Mouse (Mus musculus) limb, embryonic 13.5 days (tissue): ENCODE measurements around the gene Mastl. TPM values are rescaled to one million over a fixed set of nuclear protein-coding genes. Genes with fewer than 3 reads are reported as not detected.
A peak's percentile ranks its signal among the peaks of the same experiment; 100 is the strongest.

Experiments
- ATAC-seq: fragments of 200-750 bp; cut with Nextera tagmentation; 2 replicates; pipeline ENCODE4 v1.8.0; 2017; ENCODE audit warnings: low read depth, moderate number of reproducible peaks, moderate TSS enrichment; ENCODE audit not compliant: low FRiP score
- H3K27ac ChIP-seq: fragments of 300-500 bp; sonication (generic); 2 replicates; pipeline ENCODE4 v1.5.1; 2015; ENCODE audit warnings: inconsistent platforms, mild to moderate bottlenecking, moderate library complexity
- H3K27me3 ChIP-seq: fragments of 300-500 bp; sonication (generic); 2 replicates; pipeline ENCODE4 v1.6.1; 2015; ENCODE audit warnings: mild to moderate bottlenecking, inconsistent platforms
- H3K36me3 ChIP-seq: fragments of 300-500 bp; sonication (generic); 2 replicates; pipeline ENCODE4 v1.6.1; 2015; ENCODE audit warnings: inconsistent platforms, mild to moderate bottlenecking, moderate library complexity
- H3K4me1 ChIP-seq: fragments of 300-500 bp; sonication (generic); 2 replicates; pipeline ENCODE4 v1.6.1; 2015; ENCODE audit warnings: inconsistent platforms
- H3K4me2 ChIP-seq: fragments of 300-500 bp; sonication (generic); replicated peaks from 2 replicates; pipeline ENCODE4 v1.6.1; 2015; ENCODE audit warnings: inconsistent platforms, mild to moderate bottlenecking, moderate library complexity
- H3K4me3 ChIP-seq: fragments of 300-500 bp; sonication (generic); 2 replicates; pipeline ENCODE4 v1.5.1; 2015; ENCODE audit warnings: moderate library complexity, mild to moderate bottlenecking, inconsistent platforms
- H3K9ac ChIP-seq: fragments of 300-500 bp; sonication (generic); 2 replicates; pipeline ENCODE4 v1.6.1; 2015; ENCODE audit warnings: mild to moderate bottlenecking, inconsistent platforms
- H3K9me3 ChIP-seq: fragments of 300-500 bp; sonication (generic); 2 replicates; pipeline ENCODE4 v1.6.1; 2016; ENCODE audit warnings: inconsistent platforms
- WGBS: fragments of 180-500 bp; shearing (Covaris S2); methylation state at CpG from one replicate; pipeline ENCODE4 v1.1.7; 2015; 5-methylcytosine and 5-hydroxymethylcytosine counted together
- polyA plus RNA-seq: library from polyadenylated mRNA; unstranded; fragments of >200 nt; fragmentation: Nextera tagmentation; extraction: Ambion mirVana; gene quantifications from 2 replicates; pipeline ENCODE4 v1.2.1, GENCODE M21; 2015

Mastl gene
- polyA plus RNA-seq, result 8.0 and 10.0 TPM in 2 replicates

DNA sequence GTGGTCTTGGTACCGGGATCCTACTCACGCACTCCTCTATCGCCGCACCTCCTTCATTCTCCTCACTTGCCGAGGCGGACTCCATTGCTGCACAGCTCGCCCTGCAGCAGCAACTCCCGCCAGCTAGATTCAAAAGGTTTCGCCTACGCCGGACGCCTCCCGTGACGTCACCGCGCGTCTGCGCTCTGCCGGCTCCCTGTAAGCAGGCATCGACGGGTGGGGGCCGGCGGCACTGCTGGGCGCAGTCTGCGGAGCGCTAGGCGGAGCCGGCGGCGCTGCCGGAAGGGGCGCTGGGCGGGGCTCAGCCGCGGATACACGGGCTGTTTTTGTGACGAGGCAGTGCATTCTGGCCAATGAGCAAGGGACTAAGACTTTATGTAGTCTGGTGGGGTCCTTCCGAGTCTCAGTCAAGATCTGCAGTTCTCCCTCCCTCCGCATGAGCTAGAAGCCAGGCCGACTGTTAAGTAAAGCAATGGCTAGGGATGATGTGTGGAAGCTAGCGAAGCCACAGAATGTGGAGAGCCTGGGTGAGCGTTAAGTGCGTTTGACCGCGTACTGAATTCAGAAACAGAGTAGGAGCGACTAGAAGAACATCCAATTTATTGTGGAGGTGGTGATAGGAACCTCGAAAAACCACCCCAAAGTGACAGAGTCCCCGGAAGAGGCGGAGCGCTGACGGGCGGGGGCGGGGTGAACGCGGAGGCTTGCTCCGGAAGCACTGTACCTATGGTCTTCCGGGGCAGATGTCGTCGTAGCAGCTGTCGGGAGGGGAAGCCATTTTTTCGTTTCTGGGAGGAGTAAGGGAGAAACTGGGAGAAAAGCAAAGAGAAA lies at the start of gene Mastl, which contains the start of gene Yme1l1:
Mastl (minus strand) TSS at position 248 of the 831 bp plus-strand sequence.
Yme1l1 (plus strand) TSS at position 593 of the 831 bp plus-strand sequence.
- ATAC-seq, result peak; percentile 98

DNA sequence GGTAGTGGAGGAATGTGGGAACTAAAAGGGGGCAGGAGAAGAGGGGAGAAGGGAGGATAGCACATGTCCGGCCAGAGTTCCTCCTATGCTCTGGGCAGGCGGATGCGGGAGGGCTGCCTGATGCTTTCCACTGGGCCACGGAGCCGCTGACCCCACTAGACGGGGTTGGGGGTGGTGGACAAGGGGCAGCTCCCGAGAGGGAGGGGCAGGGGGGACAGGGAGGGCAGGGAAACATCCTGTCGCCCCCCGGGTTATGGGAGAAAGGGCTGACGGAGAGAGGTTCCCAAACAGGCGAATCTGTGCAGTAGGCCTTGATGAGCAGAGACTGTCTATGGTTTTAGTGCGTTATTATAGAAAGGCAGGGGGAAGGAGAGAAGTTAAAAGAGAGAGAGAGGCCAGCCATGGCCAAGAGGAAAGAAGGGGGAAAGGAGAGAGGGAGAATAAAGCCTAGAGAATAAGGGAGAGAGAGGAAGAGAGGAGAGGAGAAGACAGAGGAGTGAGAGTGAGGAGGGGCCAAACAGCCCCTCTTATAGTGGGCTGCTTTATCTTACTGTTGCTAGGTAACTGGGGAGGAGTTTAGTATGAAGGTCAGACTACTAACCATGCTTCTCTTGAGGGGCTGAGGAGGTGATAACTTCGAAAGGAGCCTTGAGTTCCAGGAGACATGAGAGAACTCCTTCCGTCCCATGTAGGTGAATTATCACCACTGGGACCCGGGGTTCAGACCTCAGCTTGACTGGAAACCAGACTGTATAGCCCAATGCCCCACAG lies 47.3 kb upstream of the Mastl start:
- Histone ChIP-seq H3K4me1 (no peaks in the 10 kb centered on the region), H3K36me3 (peaks cover 22% of the 10 kb centered on the region), H3K27ac (no peak overlapping the region), H3K9ac (no peak overlapping the region), H3K9me3 (no peaks in the 10 kb centered on the region), H3K27me3 (no peaks in the 10 kb centered on the region), H3K4me3 (no peak overlapping the region), H3K4me2 (no peak overlapping the region)
- no peak for ATAC-seq
- WGBS, result 63% methylated on average over 15 of the region's 15 CpGs

More for the DNA sequence above, at the start of gene Mastl, which contains the start of gene Yme1l1:
- WGBS, result under 1% methylated on average over 61 of the region's 61 CpGs
- H3K27ac ChIP-seq, result peak within 1 kb of the TSS; percentile 98
- peaks cover 28% of the 10 kb centered on the region for H3K4me1 ChIP-seq
- H3K36me3 ChIP-seq, result peaks cover 6% of the 10 kb centered on the region
- H3K4me2 ChIP-seq, result peak within 1 kb of the TSS; percentile 88
- peak within 1 kb of the TSS; percentile 79 for H3K9ac ChIP-seq
- peak within 1 kb of the TSS; percentile 80 for H3K4me3 ChIP-seq
- no peaks in the 10 kb centered on the region for H3K27me3 ChIP-seq
- H3K9me3 ChIP-seq, result no peaks in the 10 kb centered on the region

DNA sequence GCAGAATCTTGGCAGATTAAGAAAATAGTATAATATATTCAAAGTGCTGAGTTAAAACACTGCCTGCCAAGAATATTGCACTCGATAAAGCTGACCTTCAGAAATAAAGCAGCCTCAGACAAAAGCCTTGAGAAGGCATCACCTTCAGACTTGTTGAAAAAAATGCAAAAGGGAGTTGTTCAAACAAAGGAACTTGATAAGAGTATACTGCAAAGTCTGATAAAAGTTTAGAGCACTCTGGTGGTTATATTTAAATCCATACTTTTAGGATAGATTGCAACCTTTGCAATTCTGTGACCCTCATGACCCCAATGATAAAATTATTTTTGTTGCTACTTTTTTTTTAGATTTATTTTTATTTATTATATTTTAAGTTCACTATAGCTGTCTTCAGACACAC lies 45.2 kb upstream of the Mastl start:
- 93% methylated on average over 1 of the region's 1 CpGs for WGBS
- Histone ChIP-seq H3K9me3 (no peaks in the 10 kb centered on the region), H3K36me3 (peaks cover 29% of the 10 kb centered on the region), H3K4me3 (no peak overlapping the region), H3K4me2 (no peak overlapping the region), H3K27me3 (no peaks in the 10 kb centered on the region), H3K9ac (no peak overlapping the region), H3K4me1 (no peaks in the 10 kb centered on the region), H3K27ac (no peak overlapping the region)
- no peak for ATAC-seq

DNA sequence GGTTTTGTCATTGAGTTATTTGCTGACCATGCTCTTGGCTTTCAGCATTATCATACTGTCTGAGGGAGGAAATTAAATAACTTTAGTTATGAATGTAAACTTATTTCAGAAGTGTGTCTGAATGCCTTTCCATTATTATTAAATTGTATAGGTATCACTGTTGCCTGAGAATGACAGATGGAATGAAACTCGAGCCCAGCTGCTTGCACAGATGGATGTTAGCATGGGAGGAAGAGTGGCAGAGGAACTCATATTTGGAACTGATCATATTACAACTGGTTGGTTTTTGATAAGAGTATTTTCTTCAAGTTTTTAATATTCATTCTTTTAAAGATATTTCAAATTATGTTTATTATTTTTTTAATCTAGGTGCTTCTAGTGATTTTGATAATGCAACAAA lies 38.5 kb upstream of the Mastl start:
- Histone ChIP-seq H3K9ac (no peak overlapping the region), H3K4me1 (no peaks in the 10 kb centered on the region), H3K4me3 (no peak overlapping the region), H3K9me3 (no peaks in the 10 kb centered on the region), H3K4me2 (no peak overlapping the region), H3K36me3 (peaks cover 65% of the 10 kb centered on the region), H3K27ac (no peak overlapping the region), H3K27me3 (no peaks in the 10 kb centered on the region)
- no peak for ATAC-seq
- WGBS, result 88% methylated on average over 1 of the region's 1 CpGs

DNA sequence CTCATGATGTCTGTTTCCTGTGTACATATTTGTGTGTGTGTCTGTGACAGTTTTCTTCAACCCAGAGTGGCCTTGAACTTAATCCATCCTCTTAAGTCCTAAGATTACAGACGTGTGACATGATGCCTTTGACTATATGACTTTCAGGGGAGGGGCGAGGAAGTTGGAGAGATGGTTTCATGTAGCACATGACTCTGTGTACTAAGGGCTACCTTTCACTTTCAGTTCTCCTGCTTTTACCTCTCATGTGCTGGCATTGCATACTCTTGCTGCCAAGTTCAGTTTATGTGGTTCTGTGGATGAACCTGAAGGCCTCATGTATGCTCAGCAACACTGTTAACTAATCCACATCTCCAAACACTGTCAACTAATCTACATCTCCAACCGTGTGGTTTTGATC lies 16.5 kb upstream of the Mastl start:
- H3K4me1 ChIP-seq, result no peaks in the 10 kb centered on the region
- H3K27me3 ChIP-seq, result no peaks in the 10 kb centered on the region
- H3K36me3 ChIP-seq, result peaks cover 74% of the 10 kb centered on the region
- H3K4me2 ChIP-seq, result no peak overlapping the region
- H3K27ac ChIP-seq, result no peak overlapping the region
- no peak overlapping the region for H3K9ac ChIP-seq
- ATAC-seq, result no peak
- H3K4me3 ChIP-seq, result no peak overlapping the region
- 87% methylated on average over 3 of the region's 3 CpGs for WGBS
- no peaks in the 10 kb centered on the region for H3K9me3 ChIP-seq

DNA sequence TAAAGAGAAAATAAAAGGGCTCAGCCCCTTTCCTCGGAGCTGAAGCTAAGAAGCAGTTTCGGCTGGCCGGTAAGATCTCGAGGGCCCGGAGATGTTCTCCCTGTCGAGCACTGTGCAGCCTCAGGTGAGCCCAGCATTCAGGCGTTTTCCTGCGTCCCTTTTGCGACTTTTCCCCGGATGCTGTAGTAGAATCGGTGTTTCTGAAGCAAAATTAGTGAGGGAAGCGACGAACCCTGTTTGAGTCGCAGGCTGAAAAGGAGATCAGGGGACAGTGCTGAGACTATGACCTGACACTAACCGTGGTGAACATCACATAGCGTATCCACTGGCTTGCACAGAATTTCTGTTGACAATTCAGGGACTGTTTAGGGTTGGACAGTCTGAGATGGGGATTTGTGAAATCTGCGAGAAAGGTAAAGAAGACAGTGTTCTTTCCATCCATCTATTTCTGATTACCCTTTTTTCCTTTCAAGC lies 821 bp upstream of the Mastl start:
- Histone ChIP-seq H3K27ac (peak overlapping the region; percentile 98), H3K36me3 (peaks cover 12% of the 10 kb centered on the region), H3K9me3 (no peaks in the 10 kb centered on the region), H3K27me3 (no peaks in the 10 kb centered on the region), H3K4me3 (peak overlapping the region; percentile 80), H3K4me2 (peak overlapping the region; percentile 88), H3K4me1 (peaks cover 28% of the 10 kb centered on the region), H3K9ac (peak overlapping the region; percentile 79)
- WGBS, result under 1% methylated on average over 17 of the region's 17 CpGs
- peak; percentile 16 for ATAC-seq

DNA sequence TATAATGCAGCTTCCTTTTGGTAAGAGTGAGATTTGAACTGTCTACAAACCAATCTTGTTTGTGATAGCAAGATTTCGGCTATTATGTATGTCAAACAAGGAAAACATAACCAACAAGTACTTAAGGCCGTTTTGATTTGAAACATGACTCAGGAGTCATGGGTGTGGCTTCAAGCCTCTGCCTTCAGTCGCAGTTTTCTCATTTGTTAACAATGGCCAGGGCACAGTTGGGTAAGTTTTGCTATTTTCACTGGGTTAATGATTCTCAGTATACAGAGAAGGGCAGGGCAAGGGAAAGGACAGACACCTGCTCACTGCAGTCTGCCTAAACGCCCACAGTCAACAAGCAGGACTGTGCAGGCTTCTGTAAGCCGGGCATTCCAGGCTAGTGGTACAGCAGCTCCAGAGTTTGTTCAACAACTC lies 614 bp downstream of the Mastl start:
- peaks cover 28% of the 10 kb centered on the region for H3K4me1 ChIP-seq

DNA sequence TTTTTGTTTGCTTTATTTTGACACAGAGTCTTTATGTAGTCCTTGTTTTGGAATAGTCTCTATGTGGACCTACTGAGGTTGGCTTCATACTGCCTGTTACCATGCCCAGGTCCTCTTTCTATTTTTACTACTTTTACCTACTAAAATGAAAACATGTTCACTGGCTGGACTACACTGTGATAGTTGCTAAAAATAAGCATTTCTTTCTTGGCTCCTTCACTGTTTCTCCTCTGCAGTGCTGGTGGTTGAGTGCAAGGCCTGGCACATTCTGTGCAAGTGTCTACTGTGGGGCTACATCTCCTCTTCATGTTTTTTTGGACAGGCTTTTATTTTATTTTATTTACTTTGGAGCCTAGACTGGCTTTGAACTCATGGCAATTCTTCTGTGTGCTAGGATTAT lies 36.3 kb downstream of the Mastl start:
- Histone ChIP-seq H3K4me2 (no peak overlapping the region), H3K27me3 (no peaks in the 10 kb centered on the region), H3K4me1 (no peaks in the 10 kb centered on the region), H3K27ac (no peak overlapping the region), H3K9ac (no peak overlapping the region), H3K4me3 (no peak overlapping the region), H3K36me3 (peaks cover 39% of the 10 kb centered on the region), H3K9me3 (no peaks in the 10 kb centered on the region)
- no peak for ATAC-seq

More for the DNA sequence above, 614 bp downstream of the Mastl start:
- no peaks in the 10 kb centered on the region for H3K27me3 ChIP-seq
- peak overlapping the region; percentile 80 for H3K4me3 ChIP-seq
- peak overlapping the region; percentile 98; the same call in 1 of the 2 replicates for H3K27ac ChIP-seq
- H3K9me3 ChIP-seq, result no peaks in the 10 kb centered on the region
- 6% methylated on average over 5 of the region's 5 CpGs for WGBS
- H3K36me3 ChIP-seq, result 0 out of 2 replicates have a peak, but pooled peaks cover 4% of the 10 kb centered on the region
- ATAC-seq, result peak; percentile 3
- H3K9ac ChIP-seq, result peak overlapping the region; percentile 72
- H3K4me2 ChIP-seq, result peak overlapping the region; percentile 88

DNA sequence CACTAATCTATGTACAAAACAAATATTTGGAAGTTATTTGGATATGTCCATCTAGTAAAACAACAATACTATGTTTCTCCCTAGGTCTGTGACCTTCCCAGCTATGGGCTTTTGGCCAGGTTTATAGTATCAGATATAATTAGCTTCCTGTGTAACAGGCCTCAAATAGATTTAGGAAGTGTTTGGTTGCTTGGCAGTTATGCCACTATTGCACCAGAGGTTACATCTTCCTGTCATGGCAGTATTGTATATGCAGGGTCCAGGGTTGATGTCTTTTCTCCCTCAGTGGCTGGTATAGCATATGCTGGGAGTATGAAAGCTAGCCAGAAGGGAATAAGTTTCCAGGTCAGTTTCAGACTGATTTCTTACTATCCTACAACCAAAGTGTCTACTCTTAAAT lies 53.6 kb downstream of the Mastl start:
- H3K27me3 ChIP-seq, result no peaks in the 10 kb centered on the region
- H3K4me2 ChIP-seq, result no peak overlapping the region
- H3K9me3 ChIP-seq, result no peaks in the 10 kb centered on the region
- ATAC-seq, result no peak
- peaks cover 37% of the 10 kb centered on the region for H3K36me3 ChIP-seq
- H3K27ac ChIP-seq, result no peak overlapping the region
- H3K4me1 ChIP-seq, result no peaks in the 10 kb centered on the region
- no peak overlapping the region for H3K9ac ChIP-seq
- H3K4me3 ChIP-seq, result no peak overlapping the region

DNA sequence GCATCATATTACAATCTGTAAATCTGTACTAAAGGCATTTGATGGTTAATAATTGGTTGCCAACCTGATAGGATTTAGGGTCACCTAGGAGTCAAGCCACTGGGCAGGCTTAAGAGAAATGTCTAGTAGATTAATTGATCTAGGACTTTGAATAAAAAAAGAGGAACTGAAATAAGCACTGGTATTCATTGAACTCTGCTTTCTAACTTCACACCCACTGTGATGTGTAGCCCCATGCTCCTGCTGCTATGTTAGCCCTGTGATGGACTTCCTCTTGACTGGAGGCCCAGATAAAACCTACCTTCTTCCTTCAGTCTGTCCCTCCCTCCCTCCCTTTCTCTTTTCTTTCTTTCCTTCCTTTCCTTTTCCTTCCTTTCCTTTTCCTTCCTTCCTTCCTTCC lies 58.8 kb downstream of the Mastl start:
- H3K4me3 ChIP-seq, result no peak overlapping the region
- H3K27me3 ChIP-seq, result no peaks in the 10 kb centered on the region
- peaks cover 50% of the 10 kb centered on the region for H3K36me3 ChIP-seq
- H3K9ac ChIP-seq, result no peak overlapping the region
- H3K9me3 ChIP-seq, result no peaks in the 10 kb centered on the region
- ATAC-seq, result no peak
- no peak overlapping the region for H3K4me2 ChIP-seq
- no peaks in the 10 kb centered on the region for H3K4me1 ChIP-seq
- H3K27ac ChIP-seq, result no peak overlapping the region

DNA sequence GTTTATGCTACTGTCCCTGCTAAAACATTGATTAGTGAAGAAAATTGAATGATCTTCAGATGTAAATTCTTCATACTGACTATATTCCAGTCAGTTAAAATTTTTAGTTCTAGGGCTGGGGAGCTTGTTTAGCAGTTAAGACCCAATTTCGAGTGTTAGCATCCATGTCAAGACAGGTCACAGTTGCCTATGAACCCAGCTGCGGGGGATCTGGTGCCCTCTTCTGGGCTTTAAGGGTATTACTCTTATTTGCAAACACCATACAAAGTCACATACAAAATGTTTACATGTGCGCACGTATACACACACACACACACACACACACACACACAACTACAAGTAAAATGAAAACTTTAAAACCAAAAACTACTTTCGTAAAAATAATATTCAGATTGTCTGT lies 63.6 kb downstream of the Mastl start:
- Histone ChIP-seq H3K27ac (no peak overlapping the region), H3K36me3 (peaks cover 76% of the 10 kb centered on the region), H3K4me1 (no peaks in the 10 kb centered on the region), H3K4me3 (no peak overlapping the region), H3K9me3 (no peaks in the 10 kb centered on the region), H3K9ac (no peak overlapping the region), H3K4me2 (no peak overlapping the region), H3K27me3 (no peaks in the 10 kb centered on the region)
- ATAC-seq, result no peak
- 55% methylated on average over 5 of the region's 5 CpGs for WGBS

DNA sequence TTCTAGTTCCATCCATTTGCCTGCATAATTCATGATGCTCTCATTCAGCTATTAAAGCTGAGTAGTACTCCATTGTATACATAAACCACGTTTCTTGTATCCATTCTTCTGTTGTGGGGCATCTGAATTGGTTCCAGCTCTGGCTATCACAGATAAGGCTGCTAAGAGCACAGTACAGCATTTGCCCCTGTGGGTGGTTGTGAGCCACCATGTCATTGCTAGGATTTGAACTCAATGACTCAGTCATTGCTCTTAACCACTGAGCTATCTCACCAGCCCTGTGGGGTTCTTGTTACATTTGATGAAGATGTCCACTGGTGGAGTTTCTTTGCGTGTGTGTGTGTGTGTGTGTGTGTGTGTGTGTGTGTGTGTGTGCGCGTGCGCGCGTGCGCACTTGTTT lies 71.3 kb downstream of the Mastl start:
- H3K36me3 ChIP-seq, result peaks cover 68% of the 10 kb centered on the region
- no peak overlapping the region for H3K4me2 ChIP-seq
- 90% methylated on average over 8 of the region's 8 CpGs for WGBS
- H3K4me1 ChIP-seq, result no peaks in the 10 kb centered on the region
- no peak overlapping the region for H3K4me3 ChIP-seq
- no peak overlapping the region for H3K27ac ChIP-seq
- no peaks in the 10 kb centered on the region for H3K9me3 ChIP-seq
- no peaks in the 10 kb centered on the region for H3K27me3 ChIP-seq
- ATAC-seq, result no peak
- no peak overlapping the region for H3K9ac ChIP-seq
